Mouse (Mus musculus) cerebellum, postnatal 10 days (tissue): ENCODE measurements at regions not wholly inside any gene's neighbourhood (a gene's known extent, or its start where the extent isn't known, plus 50 kb on each side); places are given as distances from the start of the nearest gene placed in this dataset.

ENCODE experiments used
- DNase-seq, 2 experiments: peaks; one replicate each; pipeline ENCODE4 v3.0.0; 2021; ENCODE audit warnings: mixed read lengths in 2 of 2

- no peak for DNase-seq
These were observed 216.5 kb upstream of the Foxq1 start for GRCm38 (mm10) chr13:31339386-31339785.

- DNase-seq: no peak
These were observed 216.0 kb upstream of the Foxq1 start for GRCm38 (mm10) chr13:31339901-31340300.

- DNase-seq: no peak
These were observed 215.5 kb upstream of the Foxq1 start for GRCm38 (mm10) chr13:31340363-31340948.

GRCm38 (mm10) chr13:31341282-31342100, 214.4 kb upstream of the Foxq1 start:
- no peak for DNase-seq

GRCm38 (mm10) chr13:31346205-31346604, 209.7 kb upstream of the Foxq1 start:
- DNase-seq: no peak

GRCm38 (mm10) chr13:31347000-31347399, 208.9 kb upstream of the Foxq1 start:
- no peak for DNase-seq

- DNase-seq: no peak
These were observed 206.3 kb upstream of the Foxq1 start for GRCm38 (mm10) chr13:31349671-31350070.

GRCm38 (mm10) chr13:31351481-31351880, 204.5 kb upstream of the Foxq1 start:
- no peak for DNase-seq

- DNase-seq: peak; percentile 25 to 35
These were observed 203.1 kb upstream of the Foxq1 start for GRCm38 (mm10) chr13:31352825-31353224.

- no peak for DNase-seq
These were observed 196.6 kb upstream of the Foxq1 start for GRCm38 (mm10) chr13:31359353-31359752.

GRCm38 (mm10) chr13:31362386-31362785, 193.5 kb upstream of the Foxq1 start:
- peak; percentile 30 to 52 for DNase-seq

GRCm38 (mm10) chr13:31364369-31364768, 191.6 kb upstream of the Foxq1 start:
- DNase-seq: no peak

GRCm38 (mm10) chr13:31367226-31367625, 188.7 kb upstream of the Foxq1 start:
- no peak for DNase-seq

- no peak for DNase-seq
These were observed 186.8 kb upstream of the Foxq1 start for GRCm38 (mm10) chr13:31369182-31369581.

GRCm38 (mm10) chr13:31370873-31371272, 185.1 kb upstream of the Foxq1 start:
- no peak for DNase-seq

- DNase-seq: peak; percentile 15 to 17
These were observed 181.9 kb upstream of the Foxq1 start for GRCm38 (mm10) chr13:31374006-31374405.

GRCm38 (mm10) chr13:31393421-31394215, 162.3 kb upstream of the Foxq1 start:
- no peak for DNase-seq

GRCm38 (mm10) chr13:31396216-31396910, 159.6 kb upstream of the Foxq1 start:
- no peak for DNase-seq

- DNase-seq: no peak
These were observed 158.7 kb upstream of the Foxq1 start for GRCm38 (mm10) chr13:31397246-31397645.

- DNase-seq: no peak
These were observed 155.5 kb upstream of the Foxq1 start for GRCm38 (mm10) chr13:31400401-31400800.

- no peak for DNase-seq
These were observed 150.6 kb upstream of the Foxq1 start for GRCm38 (mm10) chr13:31405312-31405711.

GRCm38 (mm10) chr13:31408439-31409122, 147.4 kb upstream of the Foxq1 start:
- DNase-seq: peak; percentile 84 to 87
